12 mouse cellular contexts compared by ENCODE assay signal in the genomic region with DNA sequence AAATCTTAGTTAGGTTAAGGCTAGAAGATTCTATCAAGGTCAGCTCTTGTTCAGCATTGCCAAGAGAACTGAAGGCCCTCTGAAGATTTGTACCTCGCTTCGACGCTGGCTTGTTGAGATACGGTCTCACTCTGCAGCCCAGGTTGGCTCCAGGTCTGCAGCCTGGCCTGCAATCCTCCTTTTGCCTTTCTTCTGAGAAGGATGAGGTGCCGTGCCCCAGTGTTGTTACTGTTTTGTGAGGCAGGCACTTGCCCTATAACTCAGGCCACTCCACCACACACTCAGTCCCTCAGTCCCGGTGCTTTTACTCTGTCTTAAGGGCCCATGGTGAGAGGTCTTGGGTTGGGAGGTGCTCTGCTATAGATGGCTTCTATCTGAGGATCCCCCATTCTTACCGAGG. TPM values are rescaled to one million over a fixed set of nuclear protein-coding genes. Genes with fewer than 3 reads are reported as not detected.
DNase-seq lines count a peak whose midpoint lies in the region; ATAC-seq and TF ChIP-seq lines count a peak whose summit lies in the region.
"Had no signal": no experiment of that assay in that cellular context is flagged by ENCODE, and none has a peak within 500 bp of the region (broad histone marks: within the 10 kb centered on the region; RNA-seq: fewer than 3 reads in every experiment).

No protein-coding gene starts in this region.

- DNase-seq in heart, adult 9 months (ENCODE audit: low spot score in 2 of 2), result peak; percentile 5 to 11
- no peak for DNase-seq in heart, postnatal 36 days
- DNase-seq in left cerebral cortex, adult 2 months (ENCODE audit: extremely low spot score in 1 of 2, low spot score in 2 of 2), result no peak
- no peak for DNase-seq in left cerebral cortex, adult 9 months (ENCODE audit: low spot score in 2 of 2)
- no peak for DNase-seq in adrenal gland, adult 18-20 months (ENCODE audit: low spot score in 2 of 2)
- no peak for DNase-seq in urinary bladder, postnatal 25 days (ENCODE audit: low spot score)

- no peak for ATAC-seq in intestine, embryonic 16.5 days

- TF ChIP-seq CTCF in left cerebral cortex, adult 2 months (IDR thresholded peaks at IDR 0.05), result no peak

- peak overlapping the region; percentile 47 for H3K27ac ChIP-seq in left cerebral cortex, adult 2 months
- H3K27ac ChIP-seq in brown adipose tissue, adult 24 weeks (replicated peaks; ENCODE audit: low read depth, low read length), result peak overlapping the region; percentile 75
- no peak overlapping the region for H3K27ac ChIP-seq in intestine, embryonic 16.5 days (ENCODE audit: low read length)
- H3K27ac ChIP-seq: hindbrain, embryonic 12.5 days; neural tube, embryonic 15.5 days had no signal

- peak overlapping the region; percentile 66 for H3K4me2 ChIP-seq in intestine, embryonic 16.5 days (ENCODE audit: low read depth, low read length)
- H3K4me2 ChIP-seq: hindbrain, embryonic 12.5 days had no signal

- H3K9ac ChIP-seq in intestine, embryonic 16.5 days (ENCODE audit: low read depth, low read length), result peak overlapping the region; percentile 85; the same call in 1 of the 2 replicates
- H3K9ac ChIP-seq: hindbrain, embryonic 12.5 days; neural tube, embryonic 15.5 days had no signal

- H3K9me3 ChIP-seq in intestine, embryonic 16.5 days (ENCODE audit: control insufficient read depth, low read length), result no peaks in the 10 kb centered on the region
- H3K9me3 ChIP-seq: hindbrain, embryonic 12.5 days; neural tube, embryonic 15.5 days had no signal

- H3K27me3 ChIP-seq in intestine, embryonic 16.5 days (replicated peaks; ENCODE audit: control insufficient read depth, insufficient read depth, low read length), result no peaks in the 10 kb centered on the region

- intact Hi-C loops in heart, postnatal 36 days (cut with DNase I), result no loop called here
- intact Hi-C loops in left cerebral cortex, adult 2 months (cut with DNase I), result no loop called here

- no peak overlapping the region for H3K4me3 ChIP-seq in left cerebral cortex, adult 2 months
- peak overlapping the region; percentile 49 for H3K4me3 ChIP-seq in brown adipose tissue, adult 24 weeks (ENCODE audit: insufficient read depth, low read depth, low read length)
- H3K4me3 ChIP-seq in intestine, embryonic 16.5 days (ENCODE audit: low read length), result peak overlapping the region; percentile 72; the same call in 1 of the 2 replicates
- H3K4me3 ChIP-seq: hindbrain, embryonic 12.5 days; neural tube, embryonic 15.5 days had no signal

- WGBS in intestine, embryonic 16.5 days, result 86% methylated on average over 7 of the region's 7 CpGs

- no peaks in the 10 kb centered on the region; the same call in 1 of the 2 replicates for H3K36me3 ChIP-seq in intestine, embryonic 16.5 days (ENCODE audit: control insufficient read depth, insufficient read depth, low read length)
- H3K36me3 ChIP-seq: neural tube, embryonic 15.5 days had no signal

- H3K4me1 ChIP-seq in brown adipose tissue, adult 24 weeks (ENCODE audit: control insufficient read depth, insufficient read depth, insufficient read length, low read length), result peaks cover 49% of the 10 kb centered on the region
- peaks cover 62% of the 10 kb centered on the region for H3K4me1 ChIP-seq in intestine, embryonic 16.5 days (ENCODE audit: control insufficient read depth, insufficient read depth, low read length)

RNA-seq across cellular contexts. Expression of a gene that starts 3.2 kb away (rescaled TPM):
- 10 to 100 TPM; 45.8 to 50.5 TPM for total RNA-seq in heart, postnatal 36 days (2021)
- total RNA-seq in left cerebral cortex, adult 2 months (2021), result 10 to 100 TPM; 19.4 to 22.0 TPM
- 34.6 and 41.7 TPM in 2 replicates for polyA plus RNA-seq in brown adipose tissue, adult 24 weeks (2012; ENCODE audit: insufficient read depth, insufficient read length, missing spikeins)
- polyA plus RNA-seq in intestine, embryonic 16.5 days (2015; fragmentation: Nextera tagmentation; extraction: Ambion mirVana), result 77.3 and 79.8 TPM in 2 replicates
- 100 to 1,000 TPM; 106 to 113 TPM for total RNA-seq in adrenal gland, adult 18-20 months (2021)

RNA-seq across cellular contexts. Expression of a gene that starts 17.5 kb away (rescaled TPM):
- total RNA-seq in heart, postnatal 36 days (2021), result 100 to 1,000 TPM; 145 to 159 TPM
- 100 to 1,000 TPM; 155 to 164 TPM for total RNA-seq in left cerebral cortex, adult 2 months (2021)
- polyA plus RNA-seq in brown adipose tissue, adult 24 weeks (2012; ENCODE audit: insufficient read depth, insufficient read length, missing spikeins), result 117 and 146 TPM in 2 replicates
- polyA plus RNA-seq in intestine, embryonic 16.5 days (2015; fragmentation: Nextera tagmentation; extraction: Ambion mirVana), result 139 and 148 TPM in 2 replicates
- total RNA-seq in adrenal gland, adult 18-20 months (2021), result 10 to 100 TPM; 68.2 to 83.0 TPM

RNA-seq across cellular contexts. Expression of a gene that starts 17.7 kb away (rescaled TPM):
- 100 to 1,000 TPM; 102 to 104 TPM for total RNA-seq in heart, postnatal 36 days (2021)
- 100 to 1,000 TPM; 140 to 143 TPM for total RNA-seq in left cerebral cortex, adult 2 months (2021)
- 66.7 and 77.7 TPM in 2 replicates for polyA plus RNA-seq in brown adipose tissue, adult 24 weeks (2012; ENCODE audit: insufficient read depth, insufficient read length, missing spikeins)
- 246 and 256 TPM in 2 replicates for polyA plus RNA-seq in intestine, embryonic 16.5 days (2015; fragmentation: Nextera tagmentation; extraction: Ambion mirVana)
- total RNA-seq in adrenal gland, adult 18-20 months (2021), result 100 to 1,000 TPM; 158 to 197 TPM

RNA-seq across cellular contexts. Expression of a gene that starts 23.9 kb away (rescaled TPM):
- total RNA-seq in heart, postnatal 36 days (2021), result not detected
- not detected for total RNA-seq in left cerebral cortex, adult 2 months (2021)
- not detected in 2 replicates for polyA plus RNA-seq in brown adipose tissue, adult 24 weeks (2012; ENCODE audit: insufficient read depth, insufficient read length, missing spikeins)
- polyA plus RNA-seq in intestine, embryonic 16.5 days (2015; fragmentation: Nextera tagmentation; extraction: Ambion mirVana), result 2.6 and 2.7 TPM in 2 replicates
- not detected for total RNA-seq in adrenal gland, adult 18-20 months (2021)
- total RNA-seq: left cerebral cortex, postnatal 14 days; midbrain, postnatal 0 days had no signal
- polyA plus RNA-seq: midbrain, postnatal 0 days; neural tube, embryonic 15.5 days had no signal

RNA-seq across cellular contexts. Expression of a gene that starts 59.7 kb away (rescaled TPM):
- total RNA-seq in heart, postnatal 36 days (2021), result under 1 TPM; 0.19 to 0.41 TPM
- total RNA-seq in left cerebral cortex, adult 2 months (2021), result 1 to 10 TPM in 1 of 2 experiments, under 1 TPM in 1; 0.54 to 1.9 TPM
- polyA plus RNA-seq in brown adipose tissue, adult 24 weeks (2012; ENCODE audit: insufficient read depth, insufficient read length, missing spikeins), result not detected in 2 replicates
- 0.24 and 0.50 TPM in 2 replicates for polyA plus RNA-seq in intestine, embryonic 16.5 days (2015; fragmentation: Nextera tagmentation; extraction: Ambion mirVana)
- under 1 TPM; 0.33 to 0.35 TPM for total RNA-seq in adrenal gland, adult 18-20 months (2021)

Comparison
In these comparisons a context has a peak if more than half of its experiments do, and no peak if none do; other contexts are left out.
1. DNase-seq: peak in heart, adult 9 months (2 of 2); none in heart, postnatal 36 days (0 of 2), left cerebral cortex, adult 2 months (0 of 2), left cerebral cortex, adult 9 months (0 of 2), adrenal gland, adult 18-20 months (0 of 2) and urinary bladder, postnatal 25 days (single experiment).